Mouse (Mus musculus) small intestine, adult 2 months (tissue): Measurements from ENCODE around the gene Gm10197. TPM values are rescaled to one million over a fixed set of nuclear protein-coding genes. Genes with fewer than 3 reads are reported as not detected.

Experiments
- H3K27ac ChIP-seq: fragments of 200-500 bp; 2 replicates; pipeline ENCODE4 v1.5.1; 2012; ENCODE audit warnings: low read depth, low read length, control low read depth, inconsistent platforms; ENCODE audit not compliant: insufficient read depth
- H3K27me3 ChIP-seq: fragments of 200-500 bp; 2 replicates; pipeline ENCODE4 v1.6.1; 2012; ENCODE audit warnings: mild to moderate bottlenecking, moderate library complexity, low read length, inconsistent platforms; ENCODE audit not compliant: control insufficient read depth, insufficient read depth
- H3K36me3 ChIP-seq: fragments of 200-500 bp; 2 replicates; pipeline ENCODE4 v1.6.1; 2012; ENCODE audit warnings: mild to moderate bottlenecking, low read length, control low read depth, inconsistent platforms; ENCODE audit not compliant: control insufficient read depth, insufficient read depth
- H3K4me1 ChIP-seq: fragments of 200-500 bp; 2 replicates; pipeline ENCODE4 v1.6.1; 2012; ENCODE audit warnings: low read length, inconsistent platforms, mixed read lengths; ENCODE audit not compliant: control insufficient read depth, insufficient read depth, insufficient read length
- H3K4me3 ChIP-seq: fragments of 200-500 bp; 2 replicates; pipeline ENCODE4 v1.5.1; 2012; ENCODE audit warnings: low read depth, mild to moderate bottlenecking, control low read depth, inconsistent platforms, low read length, moderate library complexity
- CTCF ChIP-seq: fragments of 200-500 bp; IDR thresholded peaks from 2 replicates; pipeline ENCODE4 v1.5.1; 2012; ENCODE audit warnings: low read depth, mild to moderate bottlenecking, control low read depth, inconsistent platforms, low read length, moderate library complexity, mixed read lengths; ENCODE audit not compliant: insufficient replicate concordance, insufficient read length; ENCODE audit errors: extremely low read depth
- POLR2A ChIP-seq: fragments of 200-500 bp; IDR thresholded peaks from 2 replicates; pipeline ENCODE4 v1.6.1; 2012; ENCODE audit warnings: low read depth, mild to moderate bottlenecking, control low read depth, inconsistent platforms, low read length, moderate library complexity
- WGBS: fragments of 180-500 bp; shearing (Covaris S2); methylation state at CpG from one replicate; pipeline ENCODE4 v1.1.7; 2018; 5-methylcytosine and 5-hydroxymethylcytosine counted together
- polyA plus RNA-seq: library from polyadenylated mRNA; depleted of rRNA; stranded (reverse); fragments of >200 nt; gene quantifications from 2 replicates; pipeline ENCODE4 v1.2.3, GENCODE M21; 2012

Gene Gm10197
- polyA plus RNA-seq, 1 experiment = not detected

GRCm38 (mm10) chr19:53409663-53410307, 38.2 kb upstream of the Gm10197 start:
- no peak overlapping the region for H3K4me3 ChIP-seq
- no peaks in the 10 kb centered on the region for H3K36me3 ChIP-seq
- no peak overlapping the region for H3K27ac ChIP-seq
- peaks cover 6% of the 10 kb centered on the region for H3K4me1 ChIP-seq
- H3K27me3 ChIP-seq = no peaks in the 10 kb centered on the region
- 59% methylated on average over 17 of the region's 17 CpGs for WGBS
- TF ChIP-seq CTCF (no peak), POLR2A (no peak)

- no peaks in the 10 kb centered on the region; the same call in 1 of the 2 replicates for H3K4me1 ChIP-seq
Observed at GRCm38 (mm10) chr19:53408398-53408797, 36.8 kb upstream of the Gm10197 start.

GRCm38 (mm10) chr19:53407350-53407749, 35.8 kb upstream of the Gm10197 start:
- no peak overlapping the region for H3K27ac ChIP-seq

More at GRCm38 (mm10) chr19:53408398-53408797, 36.8 kb upstream of the Gm10197 start:
- TF ChIP-seq POLR2A (no peak), CTCF (no peak)
- Histone ChIP-seq H3K4me3 (no peak overlapping the region), H3K27ac (no peak overlapping the region), H3K36me3 (no peaks in the 10 kb centered on the region), H3K27me3 (no peaks in the 10 kb centered on the region)
- 81% methylated on average over 8 of the region's 8 CpGs for WGBS

GRCm38 (mm10) chr19:53405810-53406209, 34.2 kb upstream of the Gm10197 start:
- WGBS = 38% methylated on average over 2 of the region's 2 CpGs
- no peaks in the 10 kb centered on the region for H3K36me3 ChIP-seq
- H3K27me3 ChIP-seq = no peaks in the 10 kb centered on the region
- no peak for TF ChIP-seq CTCF
- TF ChIP-seq POLR2A = no peak
- no peak overlapping the region for H3K4me3 ChIP-seq
- no peaks in the 10 kb centered on the region; the same call in 1 of the 2 replicates for H3K4me1 ChIP-seq
- H3K27ac ChIP-seq = no peak overlapping the region

More at GRCm38 (mm10) chr19:53407350-53407749, 35.8 kb upstream of the Gm10197 start:
- H3K36me3 ChIP-seq = no peaks in the 10 kb centered on the region
- TF ChIP-seq POLR2A (no peak), CTCF (no peak)
- 62% methylated on average over 2 of the region's 2 CpGs for WGBS
- H3K27me3 ChIP-seq = no peaks in the 10 kb centered on the region
- H3K4me1 ChIP-seq = no peaks in the 10 kb centered on the region; the same call in 1 of the 2 replicates
- no peak overlapping the region for H3K4me3 ChIP-seq

GRCm38 (mm10) chr19:53404837-53405356, 33.3 kb upstream of the Gm10197 start:
- H3K27ac ChIP-seq = no peak overlapping the region
- 84% methylated on average over 18 of the region's 18 CpGs for WGBS

GRCm38 (mm10) chr19:53404219-53404836, 32.8 kb upstream of the Gm10197 start:
- Histone ChIP-seq H3K4me1 (no peaks in the 10 kb centered on the region; the same call in 1 of the 2 replicates), H3K4me3 (no peak overlapping the region), H3K27me3 (no peaks in the 10 kb centered on the region), H3K36me3 (no peaks in the 10 kb centered on the region), H3K27ac (no peak overlapping the region)
- TF ChIP-seq CTCF (no peak), POLR2A (no peak)
- WGBS = 74% methylated on average over 10 of the region's 10 CpGs

More at GRCm38 (mm10) chr19:53404837-53405356, 33.3 kb upstream of the Gm10197 start:
- TF ChIP-seq POLR2A = no peak
- no peak for TF ChIP-seq CTCF
- Histone ChIP-seq H3K4me3 (no peak overlapping the region), H3K27me3 (no peaks in the 10 kb centered on the region), H3K36me3 (no peaks in the 10 kb centered on the region), H3K4me1 (no peaks in the 10 kb centered on the region; the same call in 1 of the 2 replicates)
